14 mouse cellular contexts compared by ENCODE assay signal in genomic region chr8:89938836-89939235, GRCm38 (mm10).
A peak's percentile ranks its signal among the peaks of the same experiment; 100 is the strongest.
DNase-seq lines count a peak whose midpoint lies in the region; ATAC-seq and TF ChIP-seq lines count a peak whose summit lies in the region.
"Had no signal": no experiment of that assay in that cellular context is flagged by ENCODE, and none has a peak within 500 bp of the region (broad histone marks: within the 10 kb centered on the region; RNA-seq: fewer than 3 reads in every experiment).

No protein-coding gene starts in this region.

- no peak for TF ChIP-seq CTCF in kidney, postnatal 0 days (IDR thresholded peaks at IDR 0.05; ENCODE audit: low read depth)

- H3K4me2 ChIP-seq in kidney, postnatal 0 days (ENCODE audit: low read length) = no peak overlapping the region
- H3K4me2 ChIP-seq: stomach, embryonic 15.5 days had no signal

- no peak overlapping the region for H3K4me3 ChIP-seq in kidney, postnatal 0 days (replicated peaks; ENCODE audit: low read depth, low read length)
- H3K4me3 ChIP-seq: erythroblast, embryonic 14.5 days; megakaryocyte, embryonic 14.5 days; stomach, embryonic 15.5 days had no signal

- 70% methylated on average over 1 of the region's 1 CpGs for WGBS in kidney, postnatal 0 days

- no peaks in the 10 kb centered on the region for H3K36me3 ChIP-seq in kidney, postnatal 0 days (ENCODE audit: insufficient read depth, low read length)
- H3K36me3 ChIP-seq: stomach, embryonic 15.5 days had no signal

- peak; percentile 8 for DNase-seq in kidney, postnatal 0 days (ENCODE audit: low spot score)
- no peak for DNase-seq in kidney, adult 11 months
- DNase-seq in brain, adult 2 months (ENCODE audit: low read depth, low spot score) = peak; percentile 67
- DNase-seq in frontal cortex, postnatal 25 days (ENCODE audit: low spot score in 2 of 2) = peak; percentile 17 to 41
- peak; percentile 71 to 72 for DNase-seq in left cerebral cortex, postnatal 14 days (ENCODE audit: low spot score in 2 of 2)
- DNase-seq in adrenal gland, adult 2 months = no peak
- DNase-seq: gastrocnemius, postnatal 25 days; liver, postnatal 0 days; thymus, postnatal 36 days had no signal

- intact Hi-C loops in left cerebral cortex, postnatal 14 days (cut with DNase I) = no loop called here

- no peaks in the 10 kb centered on the region for H3K27me3 ChIP-seq in kidney, postnatal 0 days (ENCODE audit: insufficient read depth, low read length)
- H3K27me3 ChIP-seq: megakaryocyte, embryonic 14.5 days; stomach, embryonic 15.5 days had no signal

- H3K4me1 ChIP-seq in kidney, postnatal 0 days (replicated peaks; ENCODE audit: insufficient read depth, low read length) = no peaks in the 10 kb centered on the region
- H3K4me1 ChIP-seq: megakaryocyte, embryonic 14.5 days; stomach, embryonic 15.5 days had no signal

- no peak overlapping the region for H3K9ac ChIP-seq in kidney, postnatal 0 days (ENCODE audit: low read depth, low read length)
- H3K9ac ChIP-seq: liver, postnatal 0 days; stomach, embryonic 15.5 days had no signal

- no peaks in the 10 kb centered on the region for H3K9me3 ChIP-seq in kidney, postnatal 0 days (replicated peaks; ENCODE audit: low read length)
- H3K9me3 ChIP-seq: megakaryocyte, embryonic 14.5 days; stomach, embryonic 15.5 days had no signal

- ATAC-seq in kidney, postnatal 0 days (replicated peaks; ENCODE audit: low FRiP score, low read depth) = no peak
- no peak for ATAC-seq in activated CD4-positive, CD25-positive, alpha-beta regulatory T cell, adult 4 months
- no peak for ATAC-seq in monocyte, adult 5-6 weeks (replicated peaks; ENCODE audit: insufficient number of reproducible peaks, low FRiP score, low TSS enrichment, poor library complexity, severe bottlenecking)
- ATAC-seq: liver, postnatal 0 days had no signal

- no peak overlapping the region for H3K27ac ChIP-seq in kidney, postnatal 0 days
- H3K27ac ChIP-seq: stomach, embryonic 15.5 days had no signal

Comparison
In these comparisons a context has a peak if more than half of its experiments do, and no peak if none do; other contexts are left out.
1. DNase-seq: peak in kidney, postnatal 0 days (single experiment), brain, adult 2 months (single experiment), frontal cortex, postnatal 25 days (2 of 2) and left cerebral cortex, postnatal 14 days (2 of 2); none in kidney, adult 11 months (single experiment) and adrenal gland, adult 2 months (single experiment).